Mouse (Mus musculus) testis, adult 2 months (tissue): ENCODE measurements around the gene Ctrb1. TPM values are rescaled to one million over a fixed set of nuclear protein-coding genes. Genes with fewer than 3 reads are reported as not detected.
A peak's percentile ranks its signal among the peaks of the same experiment; 100 is the strongest.

Source experiments
- H3K27ac ChIP-seq: fragments of 200-500 bp; 2 replicates; pipeline ENCODE4 v1.5.1; 2012; ENCODE audit warnings: low read depth, low read length; ENCODE audit not compliant: control insufficient read depth, insufficient read depth
- H3K27me3 ChIP-seq: fragments of 200-500 bp; 2 replicates; pipeline ENCODE4 v1.6.1; 2012; ENCODE audit warnings: mild to moderate bottlenecking, low read length, moderate library complexity; ENCODE audit not compliant: control insufficient read depth, insufficient read depth
- H3K36me3 ChIP-seq: fragments of 200-500 bp; 2 replicates; pipeline ENCODE4 v1.6.1; 2012; ENCODE audit warnings: mild to moderate bottlenecking, low read length; ENCODE audit not compliant: control insufficient read depth, insufficient read depth
- H3K4me1 ChIP-seq: fragments of 200-500 bp; 2 replicates; pipeline ENCODE4 v1.6.1; 2012; ENCODE audit warnings: low read length; ENCODE audit not compliant: control insufficient read depth, insufficient read depth
- H3K4me3 ChIP-seq: fragments of 200-500 bp; 2 replicates; pipeline ENCODE4 v1.5.1; 2012; ENCODE audit warnings: low read depth, mild to moderate bottlenecking, low read length, moderate library complexity, mixed read lengths; ENCODE audit not compliant: control insufficient read depth
- CTCF ChIP-seq: fragments of 200-500 bp; IDR thresholded peaks from 2 replicates; pipeline ENCODE4 v1.5.1; 2012; ENCODE audit warnings: low read depth, mild to moderate bottlenecking, inconsistent platforms, low read length, moderate library complexity; ENCODE audit not compliant: control insufficient read depth, insufficient read depth, insufficient replicate concordance
- POLR2A ChIP-seq: fragments of 200-500 bp; IDR thresholded peaks from 2 replicates; pipeline ENCODE4 v1.6.1; 2012; ENCODE audit warnings: low read depth, mild to moderate bottlenecking, inconsistent platforms, low read length, moderate library complexity; ENCODE audit not compliant: control insufficient read depth
- polyA plus RNA-seq: library from polyadenylated mRNA; depleted of rRNA; stranded (reverse); fragments of >200 nt; gene quantifications from 2 replicates; pipeline ENCODE4 v1.2.3, GENCODE M21; 2012

The Ctrb1 gene
- polyA plus RNA-seq, 1 experiment: 3.1 TPM

GRCm38 (mm10) chr8:111715514-111715913 lies 24.7 kb upstream of the Ctrb1 start:
- Histone ChIP-seq H3K36me3 (peaks cover 3% of the 10 kb centered on the region; the same call in 1 of the 2 replicates), H3K4me3 (no peak overlapping the region), H3K4me1 (peaks cover 7% of the 10 kb centered on the region), H3K27me3 (no peaks in the 10 kb centered on the region), H3K27ac (no peak overlapping the region)
- no peak for TF ChIP-seq POLR2A
- no peak for TF ChIP-seq CTCF

- Histone ChIP-seq H3K4me3 (no peak overlapping the region), H3K27me3 (no peaks in the 10 kb centered on the region), H3K36me3 (peaks cover 3% of the 10 kb centered on the region; the same call in 1 of the 2 replicates), H3K4me1 (peaks cover 7% of the 10 kb centered on the region), H3K27ac (no peak overlapping the region)
- TF ChIP-seq POLR2A: no peak
- no peak for TF ChIP-seq CTCF
These were observed 23.5 kb upstream of the Ctrb1 start for GRCm38 (mm10) chr8:111714295-111714694.

- Histone ChIP-seq H3K4me1 (peaks cover 7% of the 10 kb centered on the region), H3K4me3 (no peak overlapping the region), H3K27me3 (no peaks in the 10 kb centered on the region), H3K27ac (no peak overlapping the region), H3K36me3 (peaks cover 3% of the 10 kb centered on the region; the same call in 1 of the 2 replicates)
- no peak for TF ChIP-seq CTCF
- no peak for TF ChIP-seq POLR2A
These were observed 23.0 kb upstream of the Ctrb1 start for GRCm38 (mm10) chr8:111713817-111714216.

- no peak overlapping the region for H3K4me3 ChIP-seq
- TF ChIP-seq POLR2A (no peak), CTCF (no peak)
- H3K27ac ChIP-seq: no peak overlapping the region
- H3K27me3 ChIP-seq: no peaks in the 10 kb centered on the region
- peaks cover 7% of the 10 kb centered on the region for H3K4me1 ChIP-seq
- H3K36me3 ChIP-seq: peaks cover 3% of the 10 kb centered on the region; the same call in 1 of the 2 replicates
These were observed 22.5 kb upstream of the Ctrb1 start for GRCm38 (mm10) chr8:111713291-111713690.

- Histone ChIP-seq H3K36me3 (peaks cover 3% of the 10 kb centered on the region; the same call in 1 of the 2 replicates), H3K27me3 (no peaks in the 10 kb centered on the region), H3K4me3 (no peak overlapping the region), H3K4me1 (peaks cover 4% of the 10 kb centered on the region), H3K27ac (no peak overlapping the region)
- TF ChIP-seq POLR2A (no peak), CTCF (peak; percentile 54; the same call in 1 of the 2 replicates)
These were observed 21.8 kb upstream of the Ctrb1 start for GRCm38 (mm10) chr8:111712588-111712987.

GRCm38 (mm10) chr8:111712135-111712534 lies 21.3 kb upstream of the Ctrb1 start:
- no peaks in the 10 kb centered on the region for H3K27me3 ChIP-seq
- peaks cover 3% of the 10 kb centered on the region; the same call in 1 of the 2 replicates for H3K36me3 ChIP-seq
- H3K4me3 ChIP-seq: no peak overlapping the region
- peaks cover 4% of the 10 kb centered on the region for H3K4me1 ChIP-seq
- TF ChIP-seq POLR2A: no peak
- no peak for TF ChIP-seq CTCF
- no peak overlapping the region for H3K27ac ChIP-seq

GRCm38 (mm10) chr8:111710777-111711485 lies 20.1 kb upstream of the Ctrb1 start:
- no peak overlapping the region for H3K4me3 ChIP-seq
- H3K36me3 ChIP-seq: peaks cover 3% of the 10 kb centered on the region; the same call in 1 of the 2 replicates
- TF ChIP-seq POLR2A (no peak), CTCF (no peak)
- no peaks in the 10 kb centered on the region for H3K27me3 ChIP-seq
- H3K4me1 ChIP-seq: no peaks in the 10 kb centered on the region
- H3K27ac ChIP-seq: no peak overlapping the region
